Mouse (Mus musculus): Measurements from ENCODE around the gene Csad.
"Not testable (repeated sequence)": the region's sequence is repeated elsewhere in the genome, so short reads cannot be mapped to it uniquely, and the experiment has no call there.

Gene Csad

GRCm38 (mm10) chr15:102233896-102234295 is 29.4 kb upstream of the Csad start:
- DNase-seq: no peak

DNA sequence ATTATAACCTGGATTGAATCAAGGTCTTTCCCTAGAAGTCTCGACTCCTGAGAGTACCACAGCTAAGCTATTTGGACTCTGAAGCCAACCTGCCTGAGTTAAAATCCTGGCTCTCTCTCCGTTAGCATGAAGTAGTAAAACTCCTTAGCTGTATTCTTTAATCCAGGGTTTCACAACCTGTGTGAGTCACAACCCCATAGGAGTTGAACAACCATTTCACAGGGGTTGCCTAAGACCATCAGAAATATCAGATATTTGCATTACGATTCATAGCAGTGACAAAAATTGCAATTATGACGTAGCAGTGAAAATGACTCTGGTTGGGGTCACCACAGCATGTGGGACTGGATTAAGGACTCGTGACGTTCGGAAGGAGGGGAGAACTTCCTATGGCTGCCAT is 28.2 kb upstream of the Csad start:
- DNase-seq: no peak

DNA sequence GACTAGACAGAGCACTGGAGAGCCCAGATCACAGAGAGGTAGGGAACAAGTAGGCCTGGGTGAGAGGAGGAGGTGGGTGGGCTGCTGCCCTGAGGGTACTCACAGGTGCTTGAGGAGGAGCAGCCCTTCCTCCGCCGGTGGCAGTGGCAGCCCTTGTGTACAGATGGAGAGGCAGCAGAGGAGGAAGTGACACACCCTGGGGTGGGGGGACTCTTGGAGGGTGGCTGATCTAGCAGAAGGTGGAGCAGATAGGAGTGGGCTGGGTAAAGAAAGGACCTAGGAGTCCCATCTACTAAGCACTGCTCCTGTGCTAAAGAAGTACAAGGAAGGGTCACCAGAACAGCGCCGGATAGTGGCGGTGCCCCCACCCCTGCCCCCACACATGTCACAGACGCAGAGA is 27.2 kb upstream of the Csad start, which contains the start of gene Itgb7:
Gene Itgb7 (minus strand): TSS at position 197 of the 400 bp plus-strand sequence.
- no peak for DNase-seq

GRCm38 (mm10) chr15:102230408-102231321 is 26.1 kb upstream of the Csad start:
- DNase-seq: no peak

- not testable (repeated sequence) for DNase-seq
Measured at GRCm38 (mm10) chr15:102225619-102226018, 21.1 kb upstream of the Csad start.

- DNase-seq: no peak
Measured at GRCm38 (mm10) chr15:102224992-102225617, 20.6 kb upstream of the Csad start.

- peak; percentile 88 for DNase-seq
Measured at GRCm38 (mm10) chr15:102224186-102224991, 19.9 kb upstream of the Csad start.

GRCm38 (mm10) chr15:102222386-102222785 is 17.9 kb upstream of the Csad start:
- DNase-seq: no peak

GRCm38 (mm10) chr15:102217325-102217724 is 12.8 kb upstream of the Csad start:
- no peak for DNase-seq

DNA sequence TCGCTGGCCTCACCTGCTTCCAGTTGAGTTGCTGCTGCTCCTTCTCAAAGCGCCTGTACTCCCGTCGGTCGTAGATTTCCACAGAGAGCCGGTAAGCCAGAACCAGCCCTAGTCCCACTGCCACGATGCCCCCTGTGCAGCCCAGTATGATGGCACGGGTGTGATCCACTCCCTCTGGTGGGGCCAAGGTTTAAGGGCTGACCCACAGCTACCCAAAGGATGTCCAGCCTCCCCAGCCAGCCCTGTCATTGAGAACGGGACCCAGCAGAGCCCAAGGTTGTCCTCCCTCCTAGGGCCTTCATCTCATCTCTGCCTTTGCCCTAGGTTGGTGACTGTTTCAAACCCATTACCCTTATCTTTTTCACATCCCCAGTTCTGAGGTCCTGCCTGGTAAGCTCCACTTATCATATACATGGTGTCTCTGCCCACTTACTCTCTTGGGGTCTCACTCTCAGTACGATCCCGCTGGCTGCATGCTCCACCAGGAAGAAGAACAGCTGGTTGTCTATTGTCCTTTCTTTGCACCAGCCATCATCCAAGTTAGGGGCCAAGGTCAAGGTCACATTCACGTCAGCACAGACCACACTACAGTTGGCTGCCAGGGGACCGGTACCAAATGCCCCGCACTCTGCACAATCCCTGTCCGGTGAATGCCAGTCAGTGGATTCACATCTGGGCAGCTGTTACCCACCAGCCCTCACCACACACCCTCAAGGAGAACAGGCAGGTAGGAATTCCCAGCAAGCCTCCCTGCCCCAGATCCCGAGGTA is 12.1 kb upstream of the Csad start:
- DNase-seq: no peak

GRCm38 (mm10) chr15:102215624-102216023 is 11.1 kb upstream of the Csad start:
- no peak for DNase-seq

DNA sequence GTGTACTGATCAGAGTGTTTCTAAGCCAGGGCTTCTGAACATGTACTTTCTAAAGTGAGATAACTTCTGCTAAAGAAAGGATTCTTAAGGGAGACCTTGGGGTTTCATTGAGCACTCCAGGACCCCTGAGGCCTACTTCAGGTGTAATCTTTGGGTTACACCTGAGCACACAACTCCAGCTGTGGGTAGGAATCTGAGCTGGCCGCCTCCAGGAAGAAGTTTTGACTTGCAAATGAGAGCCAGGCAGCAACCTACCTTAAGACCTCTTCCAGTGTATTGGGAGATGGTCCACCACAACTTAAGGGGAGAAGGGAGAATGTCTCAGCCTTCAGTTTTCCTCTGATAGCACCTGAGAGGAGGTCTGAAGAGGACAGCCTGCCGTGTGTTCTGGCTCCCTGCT is 9.6 kb upstream of the Csad start:
- no peak for DNase-seq

- no peak for DNase-seq
Measured at GRCm38 (mm10) chr15:102211895-102212294, 7.4 kb upstream of the Csad start.

DNA sequence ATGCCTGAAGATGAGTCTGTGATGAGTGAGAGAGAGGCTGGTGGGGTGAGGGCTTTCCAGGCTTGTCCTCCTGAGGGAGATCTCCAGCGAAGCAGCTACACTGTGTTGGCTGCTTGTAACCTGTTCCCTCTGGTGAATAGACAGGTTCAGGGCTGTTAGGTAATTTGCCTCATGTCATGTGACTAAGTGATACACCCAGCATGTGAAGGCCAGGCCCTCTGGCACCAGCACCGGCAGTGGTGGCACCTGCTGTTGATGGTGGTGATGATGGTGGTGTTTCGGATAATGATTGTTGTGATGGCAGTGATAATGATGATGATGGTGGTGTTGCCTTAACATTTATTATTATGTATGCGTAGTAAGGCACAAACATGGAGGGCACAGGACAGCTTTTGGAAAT is 6.3 kb upstream of the Csad start:
- DNase-seq: no peak

DNA sequence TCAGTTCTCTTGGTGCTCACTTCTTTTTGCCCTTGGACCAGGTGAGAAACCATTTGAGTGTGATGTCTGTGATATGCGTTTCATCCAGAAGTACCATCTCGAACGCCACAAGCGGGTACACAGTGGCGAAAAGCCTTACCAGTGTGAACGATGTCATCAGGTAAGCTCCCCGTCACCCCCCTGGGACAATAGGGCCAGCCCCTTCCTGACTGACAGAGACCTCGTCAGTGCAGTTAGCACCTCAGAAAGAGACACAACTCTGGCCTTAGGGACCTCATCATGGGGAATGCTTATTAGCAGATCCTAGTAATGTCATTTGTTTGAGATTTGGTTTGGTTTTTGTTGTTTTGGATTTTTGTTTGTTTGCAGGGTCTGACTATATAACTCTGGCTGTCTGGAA is 4.6 kb upstream of the Csad start:
- no peak for DNase-seq

DNA sequence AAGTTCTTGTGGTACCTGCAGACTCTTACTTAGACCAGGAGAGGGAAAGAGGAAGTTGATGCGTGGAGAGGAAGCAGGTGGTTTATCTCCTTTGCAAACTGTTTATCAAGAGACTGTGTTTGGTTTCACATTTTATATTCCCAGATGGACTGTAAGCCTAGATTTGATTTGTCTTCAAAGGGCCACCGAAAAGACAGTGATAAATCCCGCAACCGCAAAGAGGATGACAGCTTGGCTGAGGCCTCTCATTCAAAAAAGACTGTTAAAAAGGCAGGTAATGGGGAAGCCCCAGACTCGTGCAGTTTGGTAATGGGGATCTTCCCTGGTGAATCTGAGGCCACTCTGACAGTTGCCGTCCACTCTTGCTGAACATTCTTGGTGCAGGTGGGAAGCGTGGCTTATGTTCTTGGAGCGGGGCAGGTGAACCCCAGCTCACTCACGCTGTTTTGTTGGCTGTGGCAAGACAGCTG is 3.6 kb upstream of the Csad start:
- DNase-seq: no peak

DNA sequence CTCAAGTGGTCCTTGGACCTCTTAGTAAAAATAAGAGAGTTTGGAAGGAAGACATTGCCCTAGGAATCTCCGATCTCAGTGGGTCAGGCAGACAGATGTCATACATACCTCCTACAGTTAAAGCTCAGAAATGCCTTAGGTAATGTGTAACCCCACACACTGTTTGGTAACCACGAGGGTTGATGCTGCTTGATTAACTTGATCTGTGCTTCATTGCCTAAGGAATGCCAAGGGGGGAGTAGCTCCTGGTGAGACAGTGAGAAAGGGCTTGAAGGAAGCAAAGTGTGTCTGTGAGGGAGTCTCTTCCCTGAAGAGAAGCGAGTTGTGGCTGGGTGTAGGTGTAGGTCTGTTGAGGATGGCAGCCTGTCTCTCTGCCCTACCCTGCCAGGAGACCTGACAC is 2.8 kb upstream of the Csad start:
- DNase-seq: peak; percentile 60

- DNase-seq: peak; percentile 64
Measured at GRCm38 (mm10) chr15:102205779-102206178, 1.3 kb upstream of the Csad start.

- peak; percentile 87 for DNase-seq
Measured at GRCm38 (mm10) chr15:102203835-102204381, 616 bp downstream of the Csad start.

GRCm38 (mm10) chr15:102202971-102203834 is 1.3 kb downstream of the Csad start, which contains the start of gene Zfp740:
Gene Zfp740 (plus strand): TSS chr15:102203249.
- peak; percentile 98 for DNase-seq

DNA sequence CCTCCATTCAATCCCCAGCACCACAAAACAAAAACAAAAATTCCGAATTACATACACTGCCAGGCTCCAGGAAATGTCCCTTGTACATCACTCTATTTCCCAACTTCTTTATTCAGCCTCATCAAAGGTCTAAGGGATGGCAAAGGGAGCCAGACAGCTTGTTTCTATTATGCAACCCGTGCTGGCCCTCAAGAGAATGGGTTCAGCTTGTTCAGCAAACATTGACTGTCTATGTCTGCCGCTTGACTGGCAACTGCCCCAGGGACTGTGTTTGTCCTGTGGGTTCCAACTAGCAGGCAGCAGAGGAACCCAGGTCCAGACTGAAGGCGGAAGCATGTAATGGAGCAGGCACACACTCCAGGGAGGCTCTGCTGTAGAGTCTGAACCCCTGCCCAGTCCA is 5.7 kb downstream of the Csad start:
- no peak for DNase-seq

Data from kidney, postnatal 14 days (tissue).